Mouse (Mus musculus): ENCODE results near the gene Trim41. TPM values are rescaled to one million over a fixed set of nuclear protein-coding genes. Genes with fewer than 3 reads are reported as not detected.
A peak's percentile ranks its signal among the peaks of the same experiment; 100 is the strongest.
"Not testable (repeated sequence)": the region's sequence is repeated elsewhere in the genome, so short reads cannot be mapped to it uniquely, and the experiment has no call there.

Gene Trim41
- total RNA-seq, 2 experiments from 2014 or later = 57.1 to 60.2 TPM

- DNase-seq (ENCODE audit: low spot score in 2 of 2) = not testable (repeated sequence)
These were observed 25.3 kb downstream of the Trim41 start for GRCm38 (mm10) chr11:48791894-48792293.

- no peak for DNase-seq (ENCODE audit: low spot score in 2 of 2)
These were observed 26.2 kb downstream of the Trim41 start for GRCm38 (mm10) chr11:48790946-48791345.

GRCm38 (mm10) chr11:48789973-48790823 is 27.0 kb downstream of the Trim41 start:
- peak; percentile 88 to 89 for DNase-seq (ENCODE audit: low spot score in 2 of 2)

GRCm38 (mm10) chr11:48789215-48789614 is 27.9 kb downstream of the Trim41 start:
- no peak for DNase-seq (ENCODE audit: low spot score in 2 of 2)

GRCm38 (mm10) chr11:48788311-48789089 is 28.7 kb downstream of the Trim41 start:
- DNase-seq (ENCODE audit: low spot score in 2 of 2) = peak; percentile 70 to 72

GRCm38 (mm10) chr11:48787455-48788211 is 29.5 kb downstream of the Trim41 start:
- no peak for DNase-seq (ENCODE audit: low spot score in 2 of 2)

- no peak for DNase-seq (ENCODE audit: low spot score in 2 of 2)
These were observed 34.9 kb downstream of the Trim41 start for GRCm38 (mm10) chr11:48782243-48782642.

- peak; percentile 19 to 50 for DNase-seq (ENCODE audit: low spot score in 2 of 2)
These were observed 37.7 kb downstream of the Trim41 start for GRCm38 (mm10) chr11:48779450-48779849.

GRCm38 (mm10) chr11:48777303-48777702 is 39.9 kb downstream of the Trim41 start:
- no peak for DNase-seq (ENCODE audit: low spot score in 2 of 2)

GRCm38 (mm10) chr11:48776664-48777063 is 40.5 kb downstream of the Trim41 start:
- DNase-seq (ENCODE audit: low spot score in 2 of 2) = no peak

GRCm38 (mm10) chr11:48775483-48775882 is 41.7 kb downstream of the Trim41 start:
- DNase-seq (ENCODE audit: low spot score in 2 of 2) = peak; percentile 44 to 45

- peak; percentile 43 to 72 for DNase-seq (ENCODE audit: low spot score in 2 of 2)
These were observed 42.5 kb downstream of the Trim41 start for GRCm38 (mm10) chr11:48774443-48775298.

- DNase-seq (ENCODE audit: low spot score in 2 of 2) = no peak
These were observed 45.5 kb downstream of the Trim41 start for GRCm38 (mm10) chr11:48771691-48772090.

GRCm38 (mm10) chr11:48767195-48767876 is 49.8 kb downstream of the Trim41 start:
- DNase-seq (ENCODE audit: low spot score in 2 of 2) = no peak

- DNase-seq (ENCODE audit: low spot score in 2 of 2) = peak in 1 of 2 experiments; percentile 19
These were observed 53.0 kb downstream of the Trim41 start for GRCm38 (mm10) chr11:48764119-48764518.

- no peak for DNase-seq (ENCODE audit: low spot score in 2 of 2)
These were observed 58.1 kb downstream of the Trim41 start for GRCm38 (mm10) chr11:48759021-48759420.
